Mouse (Mus musculus): ENCODE measurements at regions not wholly inside any gene's neighbourhood (a gene's known extent, or its start where the extent isn't known, plus 50 kb on each side); places are given as distances from the start of the nearest gene placed in this dataset.

DNA sequence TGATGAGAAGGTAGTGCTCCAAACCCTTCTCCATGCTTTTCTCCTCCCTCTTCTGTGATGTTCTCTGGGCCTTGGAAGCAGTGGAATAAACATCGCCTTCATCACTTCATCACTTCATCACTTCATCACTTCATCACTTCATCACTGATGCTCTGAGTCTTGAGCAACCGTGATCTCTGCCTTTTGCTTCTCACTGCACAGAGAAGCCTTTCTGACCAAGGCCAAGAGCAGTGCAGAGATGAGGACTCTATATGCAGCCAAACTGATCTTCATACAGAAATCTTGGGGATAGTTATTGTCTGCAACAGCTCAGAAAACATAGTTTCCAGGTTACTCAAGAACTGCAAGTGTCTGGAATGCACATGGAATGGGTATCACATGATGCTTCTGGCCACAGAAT is 303.0 kb downstream of the Insig2 start:
- H3K4me2 ChIP-seq (ENCODE audit: low read depth, low read length) = no peak overlapping the region
- no peak overlapping the region for H3K9ac ChIP-seq (ENCODE audit: low read depth, low read length)
- H3K27ac ChIP-seq (ENCODE audit: low read length) = no peak overlapping the region
- 70% methylated on average over 2 of the region's 2 CpGs for WGBS (ENCODE audit: insufficient replicate concordance)
- no peaks in the 10 kb centered on the region for H3K4me1 ChIP-seq (ENCODE audit: control insufficient read depth, low read depth, low read length)
- H3K4me3 ChIP-seq (ENCODE audit: low read depth, low read length) = no peak overlapping the region
- no peaks in the 10 kb centered on the region for H3K9me3 ChIP-seq (replicated peaks; ENCODE audit: control insufficient read depth, low read length)
- no peaks in the 10 kb centered on the region for H3K27me3 ChIP-seq (ENCODE audit: control insufficient read depth, insufficient read depth, low read depth, low read length)
- ATAC-seq (ENCODE audit: low read depth) = no peak
- H3K36me3 ChIP-seq (ENCODE audit: control insufficient read depth, insufficient read depth) = no peaks in the 10 kb centered on the region

DNA sequence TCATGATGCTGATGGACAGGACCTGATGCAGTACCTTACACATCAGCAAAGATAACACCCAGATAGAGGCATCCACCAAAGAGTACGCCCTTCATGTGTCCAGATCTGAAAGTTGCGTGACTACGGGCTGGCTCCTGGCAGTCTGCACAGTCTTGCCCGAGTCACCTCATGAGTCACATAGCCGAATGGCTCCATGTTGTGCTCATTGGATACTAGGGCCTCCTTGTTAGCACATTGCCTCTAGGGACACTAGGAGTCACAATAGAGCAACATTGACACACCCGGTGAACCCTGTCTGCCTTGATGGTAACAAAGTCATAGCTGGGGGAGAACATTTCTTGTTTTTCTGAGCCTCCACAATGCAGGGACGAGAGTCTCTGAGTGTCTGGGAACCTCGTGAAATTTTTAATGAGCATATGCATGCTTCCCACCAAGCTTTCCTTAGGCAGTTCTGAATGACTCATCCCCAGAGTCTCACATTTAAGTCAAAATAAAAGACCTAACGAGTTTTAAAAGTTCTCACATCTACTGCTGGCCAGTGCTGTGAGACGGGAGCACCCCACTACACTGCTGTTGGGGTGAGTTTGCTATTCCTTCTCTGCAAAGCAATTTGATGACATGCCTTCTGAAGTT is 297.5 kb downstream of the Insig2 start:
- Histone ChIP-seq H3K9ac (ENCODE audit: low read depth, low read length) (no peak overlapping the region), H3K27me3 (ENCODE audit: control insufficient read depth, insufficient read depth, low read depth, low read length) (no peaks in the 10 kb centered on the region), H3K9me3 (replicated peaks; ENCODE audit: control insufficient read depth, low read length) (no peaks in the 10 kb centered on the region), H3K4me2 (ENCODE audit: low read depth, low read length) (no peak overlapping the region), H3K4me3 (ENCODE audit: low read depth, low read length) (no peak overlapping the region), H3K4me1 (ENCODE audit: control insufficient read depth, low read depth, low read length) (no peaks in the 10 kb centered on the region), H3K36me3 (ENCODE audit: control insufficient read depth, insufficient read depth) (no peaks in the 10 kb centered on the region), H3K27ac (ENCODE audit: low read length) (no peak overlapping the region)
- no peak for ATAC-seq (ENCODE audit: low read depth)
- WGBS (ENCODE audit: insufficient replicate concordance) = 67% methylated on average over 10 of the region's 10 CpGs

GRCm38 (mm10) chr1:121046581-121046980 is 285.8 kb downstream of the Insig2 start:
- Histone ChIP-seq H3K36me3 (ENCODE audit: control insufficient read depth, insufficient read depth) (no peaks in the 10 kb centered on the region), H3K4me3 (ENCODE audit: low read depth, low read length) (no peak overlapping the region), H3K9ac (ENCODE audit: low read depth, low read length) (no peak overlapping the region), H3K4me1 (ENCODE audit: control insufficient read depth, low read depth, low read length) (no peaks in the 10 kb centered on the region), H3K27me3 (ENCODE audit: control insufficient read depth, insufficient read depth, low read depth, low read length) (no peaks in the 10 kb centered on the region), H3K9me3 (replicated peaks; ENCODE audit: control insufficient read depth, low read length) (no peaks in the 10 kb centered on the region), H3K4me2 (ENCODE audit: low read depth, low read length) (no peak overlapping the region), H3K27ac (ENCODE audit: low read length) (no peak overlapping the region)
- WGBS (ENCODE audit: insufficient replicate concordance) = 67% methylated on average over 6 of the region's 6 CpGs
- ATAC-seq (ENCODE audit: low read depth) = no peak

- no peaks in the 10 kb centered on the region for H3K27me3 ChIP-seq (ENCODE audit: control insufficient read depth, insufficient read depth, low read depth, low read length)
Observed at GRCm38 (mm10) chr1:121047406-121047805, 285.0 kb downstream of the Insig2 start.

DNA sequence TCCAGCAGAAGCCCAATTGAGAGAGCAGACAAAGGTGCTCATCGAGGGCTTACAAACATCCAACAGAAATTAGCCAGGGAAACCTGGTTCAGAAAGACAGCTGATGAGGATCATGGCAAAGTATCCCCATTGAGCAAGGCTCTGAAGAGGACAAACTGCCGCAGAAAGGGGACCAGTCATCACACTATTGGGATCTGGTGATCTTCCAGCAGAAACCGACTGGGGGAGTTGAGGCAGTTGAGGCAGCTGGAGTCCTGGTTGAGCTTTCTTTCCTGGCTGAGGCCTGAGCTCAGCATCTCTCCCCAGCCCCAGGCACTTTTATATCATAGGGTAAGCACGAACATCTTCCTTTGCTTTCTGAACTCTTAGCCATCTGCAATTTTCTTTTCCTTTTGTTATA is 282.7 kb downstream of the Insig2 start:
- no peak for ATAC-seq (ENCODE audit: low read depth)
- no peak overlapping the region for H3K4me3 ChIP-seq (ENCODE audit: low read depth, low read length)
- H3K4me1 ChIP-seq (ENCODE audit: control insufficient read depth, low read depth, low read length) = no peaks in the 10 kb centered on the region
- no peak overlapping the region for H3K9ac ChIP-seq (ENCODE audit: low read depth, low read length)
- H3K9me3 ChIP-seq (replicated peaks; ENCODE audit: control insufficient read depth, low read length) = no peaks in the 10 kb centered on the region
- no peaks in the 10 kb centered on the region for H3K36me3 ChIP-seq (ENCODE audit: control insufficient read depth, insufficient read depth)
- WGBS (ENCODE audit: insufficient replicate concordance) = 60% methylated on average over 4 of the region's 4 CpGs
- H3K4me2 ChIP-seq (ENCODE audit: low read depth, low read length) = no peak overlapping the region
- no peak overlapping the region for H3K27ac ChIP-seq (ENCODE audit: low read length)
- no peaks in the 10 kb centered on the region for H3K27me3 ChIP-seq (ENCODE audit: control insufficient read depth, insufficient read depth, low read depth, low read length)

More at GRCm38 (mm10) chr1:121047406-121047805, 285.0 kb downstream of the Insig2 start:
- no peak overlapping the region for H3K27ac ChIP-seq (ENCODE audit: low read length)
- H3K36me3 ChIP-seq (ENCODE audit: control insufficient read depth, insufficient read depth) = no peaks in the 10 kb centered on the region
- H3K4me1 ChIP-seq (ENCODE audit: control insufficient read depth, low read depth, low read length) = no peaks in the 10 kb centered on the region
- no peak overlapping the region for H3K4me3 ChIP-seq (ENCODE audit: low read depth, low read length)
- WGBS (ENCODE audit: insufficient replicate concordance) = 24% methylated on average over 2 of the region's 2 CpGs
- H3K4me2 ChIP-seq (ENCODE audit: low read depth, low read length) = no peak overlapping the region
- no peaks in the 10 kb centered on the region for H3K9me3 ChIP-seq (replicated peaks; ENCODE audit: control insufficient read depth, low read length)
- ATAC-seq (ENCODE audit: low read depth) = no peak
- H3K9ac ChIP-seq (ENCODE audit: low read depth, low read length) = no peak overlapping the region

DNA sequence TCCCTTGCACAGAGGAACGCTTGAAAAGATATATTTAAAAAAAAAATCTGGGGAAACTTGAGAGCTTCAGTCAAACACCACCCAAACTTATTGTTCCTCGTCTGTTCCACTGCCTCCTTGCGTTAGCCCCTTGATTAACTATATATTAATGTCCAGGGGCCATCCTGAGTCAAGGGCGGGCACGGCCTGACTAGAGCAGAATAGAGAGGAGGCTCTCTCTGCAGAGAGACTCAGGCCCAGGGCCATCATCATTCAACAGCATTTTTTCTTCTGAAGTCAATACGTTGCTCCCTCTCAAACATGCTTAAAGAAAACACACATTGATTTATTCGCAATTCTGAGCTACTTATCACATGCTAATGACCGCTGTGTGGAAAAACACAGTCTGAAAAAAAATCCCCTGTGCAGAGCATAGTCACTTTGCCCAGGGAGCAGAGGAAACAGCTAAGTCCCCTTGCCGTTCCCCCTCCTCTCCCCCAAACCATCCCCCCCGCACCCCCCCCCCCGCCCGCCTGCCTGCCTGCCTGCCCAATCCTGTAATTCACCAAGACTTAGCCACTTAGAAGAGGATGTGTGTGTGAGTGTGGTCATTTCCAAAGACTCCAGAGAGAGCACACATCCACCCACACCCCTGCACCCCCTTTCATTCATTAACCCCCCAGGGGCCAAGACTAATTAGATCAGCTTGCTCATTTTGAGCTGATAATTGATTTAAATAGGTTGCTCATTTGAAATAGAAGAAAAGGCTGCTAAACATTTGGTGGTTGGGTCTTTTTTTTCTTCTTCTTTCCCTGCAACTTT is 281.5 kb downstream of the Insig2 start:
- Histone ChIP-seq H3K4me1 (ENCODE audit: control insufficient read depth, low read depth, low read length) (no peaks in the 10 kb centered on the region), H3K27me3 (ENCODE audit: control insufficient read depth, insufficient read depth, low read depth, low read length) (no peaks in the 10 kb centered on the region), H3K4me3 (ENCODE audit: low read depth, low read length) (no peak overlapping the region), H3K4me2 (ENCODE audit: low read depth, low read length) (no peak overlapping the region), H3K9me3 (replicated peaks; ENCODE audit: control insufficient read depth, low read length) (no peaks in the 10 kb centered on the region), H3K36me3 (ENCODE audit: control insufficient read depth, insufficient read depth) (no peaks in the 10 kb centered on the region), H3K9ac (ENCODE audit: low read depth, low read length) (no peak overlapping the region), H3K27ac (ENCODE audit: low read length) (no peak overlapping the region)
- no peak for ATAC-seq (ENCODE audit: low read depth)
- WGBS (ENCODE audit: insufficient replicate concordance) = 42% methylated on average over 11 of the region's 12 CpGs

- no peaks in the 10 kb centered on the region for H3K9me3 ChIP-seq (replicated peaks; ENCODE audit: control insufficient read depth, low read length)
- H3K27me3 ChIP-seq (ENCODE audit: control insufficient read depth, insufficient read depth, low read depth, low read length) = no peaks in the 10 kb centered on the region
- no peak overlapping the region for H3K27ac ChIP-seq (ENCODE audit: low read length)
- H3K9ac ChIP-seq (ENCODE audit: low read depth, low read length) = no peak overlapping the region
- no peak overlapping the region for H3K4me2 ChIP-seq (ENCODE audit: low read depth, low read length)
- no peaks in the 10 kb centered on the region for H3K4me1 ChIP-seq (ENCODE audit: control insufficient read depth, low read depth, low read length)
- no peak overlapping the region for H3K4me3 ChIP-seq (ENCODE audit: low read depth, low read length)
- WGBS (ENCODE audit: insufficient replicate concordance) = 55% methylated on average over 6 of the region's 6 CpGs
- ATAC-seq (ENCODE audit: low read depth) = no peak
- no peaks in the 10 kb centered on the region for H3K36me3 ChIP-seq (ENCODE audit: control insufficient read depth, insufficient read depth)
Observed at GRCm38 (mm10) chr1:121051496-121052119, 280.8 kb downstream of the Insig2 start.

DNA sequence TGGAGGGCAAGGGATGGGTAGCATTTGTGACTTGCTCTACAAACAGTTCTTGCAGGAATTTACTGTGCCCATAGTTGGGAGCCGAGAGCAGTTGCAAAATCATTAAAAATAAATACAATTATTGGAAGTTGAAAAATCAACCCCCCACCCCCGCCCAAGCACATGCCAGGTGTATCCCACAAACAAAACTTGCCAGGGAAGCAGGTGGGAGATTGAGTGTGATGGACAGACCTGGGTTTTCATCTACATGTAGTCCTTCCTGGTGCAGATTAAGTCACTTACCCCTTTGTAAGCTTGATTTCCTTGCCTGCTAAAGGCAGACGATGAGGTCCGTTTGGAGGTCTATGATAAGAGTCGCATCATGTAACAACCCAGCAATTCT is 280.3 kb downstream of the Insig2 start:
- WGBS (ENCODE audit: insufficient replicate concordance) = 65% methylated on average over 5 of the region's 5 CpGs
- Histone ChIP-seq H3K9ac (ENCODE audit: low read depth, low read length) (no peak overlapping the region), H3K4me2 (ENCODE audit: low read depth, low read length) (no peak overlapping the region), H3K4me1 (ENCODE audit: control insufficient read depth, low read depth, low read length) (no peaks in the 10 kb centered on the region), H3K27me3 (ENCODE audit: control insufficient read depth, insufficient read depth, low read depth, low read length) (no peaks in the 10 kb centered on the region), H3K36me3 (ENCODE audit: control insufficient read depth, insufficient read depth) (no peaks in the 10 kb centered on the region), H3K4me3 (ENCODE audit: low read depth, low read length) (no peak overlapping the region), H3K9me3 (replicated peaks; ENCODE audit: control insufficient read depth, low read length) (no peaks in the 10 kb centered on the region), H3K27ac (ENCODE audit: low read length) (no peak overlapping the region)
- no peak for ATAC-seq (ENCODE audit: low read depth)

DNA sequence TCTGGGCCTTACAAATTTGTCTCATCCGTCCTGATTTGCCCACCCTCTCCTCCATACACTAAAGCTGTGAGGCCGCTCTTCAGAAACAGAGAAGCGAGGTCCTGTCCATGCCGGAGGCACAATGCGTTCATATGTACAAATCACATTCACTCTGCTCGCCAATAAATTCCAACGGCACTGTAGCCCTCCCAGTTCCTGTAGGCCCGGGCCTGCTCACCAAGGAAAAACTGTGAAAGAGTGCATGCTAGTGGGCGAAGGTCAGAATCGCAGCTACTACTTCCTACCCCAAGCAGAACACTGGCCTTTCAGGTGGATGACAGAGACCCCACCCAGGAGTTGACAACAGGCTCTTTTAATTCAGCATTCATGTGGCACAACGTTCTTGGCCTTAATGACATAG is 278.7 kb downstream of the Insig2 start:
- H3K4me1 ChIP-seq (ENCODE audit: control insufficient read depth, low read depth, low read length) = no peaks in the 10 kb centered on the region
- H3K27ac ChIP-seq (ENCODE audit: low read length) = no peak overlapping the region
- H3K4me3 ChIP-seq (ENCODE audit: low read depth, low read length) = no peak overlapping the region
- H3K36me3 ChIP-seq (ENCODE audit: control insufficient read depth, insufficient read depth) = no peaks in the 10 kb centered on the region
- H3K9me3 ChIP-seq (replicated peaks; ENCODE audit: control insufficient read depth, low read length) = no peaks in the 10 kb centered on the region
- H3K27me3 ChIP-seq (ENCODE audit: control insufficient read depth, insufficient read depth, low read depth, low read length) = no peaks in the 10 kb centered on the region
- H3K4me2 ChIP-seq (ENCODE audit: low read depth, low read length) = no peak overlapping the region
- WGBS (ENCODE audit: insufficient replicate concordance) = 33% methylated on average over 11 of the region's 11 CpGs
- no peak for ATAC-seq (ENCODE audit: low read depth)
- no peak overlapping the region for H3K9ac ChIP-seq (ENCODE audit: low read depth, low read length)
